Mouse (Mus musculus): Measurements from ENCODE around the gene Ccdc62. TPM values are rescaled to one million over a fixed set of nuclear protein-coding genes. Genes with fewer than 3 reads are reported as not detected.

Ccdc62 gene
- polyA plus RNA-seq, 1 experiment from 2014 or later, result 5.2 TPM

DNA sequence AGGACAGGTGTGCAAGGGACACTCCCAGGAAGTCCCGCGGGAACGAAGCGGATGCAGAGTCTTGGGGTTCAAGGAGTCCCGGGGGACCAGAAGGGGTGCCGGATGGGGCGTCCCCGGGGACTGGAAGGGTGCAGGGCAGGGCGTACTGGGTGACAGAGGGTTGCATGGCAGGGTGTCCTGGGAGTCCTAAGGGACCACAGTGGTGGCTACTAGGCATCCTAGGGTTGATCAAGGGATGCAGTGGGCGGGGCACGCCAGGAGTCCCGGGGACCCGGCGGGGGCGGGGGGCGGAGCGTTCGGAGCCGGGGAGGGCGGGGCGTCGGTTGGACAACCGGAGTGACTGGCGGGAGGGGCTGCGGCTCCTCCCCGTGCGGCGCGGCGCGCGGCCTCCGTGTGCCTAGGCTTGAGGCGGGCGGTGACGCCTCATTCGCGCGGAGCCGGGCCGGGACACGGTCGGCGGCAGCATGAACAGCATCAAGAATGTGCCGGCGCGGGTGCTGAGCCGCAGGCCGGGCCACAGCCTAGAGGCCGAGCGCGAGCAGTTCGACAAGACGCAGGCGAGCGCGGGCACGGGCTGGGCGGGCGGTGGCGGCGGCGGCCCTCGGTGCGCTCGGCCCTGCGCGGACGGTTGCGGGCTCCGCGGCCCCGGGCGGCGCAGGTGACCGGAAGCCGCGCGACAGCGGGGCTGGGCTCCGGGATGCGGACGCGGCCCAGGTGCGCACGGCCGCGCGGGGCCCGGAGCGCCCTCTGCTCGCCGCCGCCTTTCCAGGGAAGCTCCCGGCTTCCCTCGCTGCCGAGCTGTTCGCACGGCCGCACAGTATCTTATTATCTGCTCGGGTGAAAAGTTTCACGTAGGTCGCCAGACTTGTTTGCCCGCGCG is 43.1 kb downstream of the Ccdc62 start, which contains the start of gene Hip1r:
Gene Hip1r (plus strand): TSS at position 330 of the 880 bp plus-strand sequence.
- peak within 1 kb of the TSS; percentile 95 for H3K4me2 ChIP-seq (ENCODE audit: low read depth, low read length)
- peak within 1 kb of the TSS; percentile 81 for H3K9ac ChIP-seq (replicated peaks; ENCODE audit: low read depth, low read length)
- H3K4me3 ChIP-seq (ENCODE audit: low read depth, low read length), result peak within 1 kb of the TSS; percentile 69
- H3K4me1 ChIP-seq (ENCODE audit: control insufficient read depth, insufficient read depth, low read length), result peaks cover 4% of the 10 kb centered on the region; the same call in 1 of the 2 replicates
- H3K36me3 ChIP-seq (ENCODE audit: control insufficient read depth, insufficient read depth, low read length), result no peaks in the 10 kb centered on the region
- 1% methylated on average over 100 of the region's 106 CpGs for WGBS
- H3K27me3 ChIP-seq (ENCODE audit: control insufficient read depth, insufficient read depth, low read length), result no peaks in the 10 kb centered on the region
- H3K27ac ChIP-seq (ENCODE audit: low read depth, low read length), result no peak within 1 kb of the TSS
- ATAC-seq (ENCODE audit: low read depth), result peak; percentile 78
- no peaks in the 10 kb centered on the region for H3K9me3 ChIP-seq (ENCODE audit: control insufficient read depth, low read length)

DNA sequence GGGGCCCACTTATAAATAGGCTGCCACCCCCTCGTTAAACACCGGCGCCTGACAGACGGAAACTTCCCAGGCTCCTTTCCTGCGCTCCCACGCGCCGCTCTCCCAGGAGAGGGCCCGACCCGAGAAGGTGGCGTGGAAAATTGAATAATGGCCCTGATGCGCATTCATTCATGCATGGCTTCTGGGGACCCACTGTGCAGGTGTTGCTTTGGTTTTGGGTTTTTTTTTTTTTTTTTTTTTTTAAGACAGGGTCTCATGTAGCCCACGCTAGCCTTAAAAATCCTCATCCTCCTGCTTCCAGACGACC is 43.7 kb downstream of the Ccdc62 start:
- Histone ChIP-seq H3K4me1 (ENCODE audit: control insufficient read depth, insufficient read depth, low read length) (peaks cover 4% of the 10 kb centered on the region; the same call in 1 of the 2 replicates), H3K27me3 (ENCODE audit: control insufficient read depth, insufficient read depth, low read length) (no peaks in the 10 kb centered on the region), H3K4me2 (ENCODE audit: low read depth, low read length) (peak overlapping the region; percentile 95), H3K9me3 (ENCODE audit: control insufficient read depth, low read length) (no peaks in the 10 kb centered on the region), H3K27ac (ENCODE audit: low read depth, low read length) (no peak overlapping the region), H3K4me3 (ENCODE audit: low read depth, low read length) (peak overlapping the region; percentile 69), H3K36me3 (ENCODE audit: control insufficient read depth, insufficient read depth, low read length) (no peaks in the 10 kb centered on the region), H3K9ac (replicated peaks; ENCODE audit: low read depth, low read length) (peak overlapping the region; percentile 81)
- 0% methylated on average over 14 of the region's 14 CpGs for WGBS
- ATAC-seq (ENCODE audit: low read depth), result peak; percentile 22; the same call in 1 of the 2 replicates

DNA sequence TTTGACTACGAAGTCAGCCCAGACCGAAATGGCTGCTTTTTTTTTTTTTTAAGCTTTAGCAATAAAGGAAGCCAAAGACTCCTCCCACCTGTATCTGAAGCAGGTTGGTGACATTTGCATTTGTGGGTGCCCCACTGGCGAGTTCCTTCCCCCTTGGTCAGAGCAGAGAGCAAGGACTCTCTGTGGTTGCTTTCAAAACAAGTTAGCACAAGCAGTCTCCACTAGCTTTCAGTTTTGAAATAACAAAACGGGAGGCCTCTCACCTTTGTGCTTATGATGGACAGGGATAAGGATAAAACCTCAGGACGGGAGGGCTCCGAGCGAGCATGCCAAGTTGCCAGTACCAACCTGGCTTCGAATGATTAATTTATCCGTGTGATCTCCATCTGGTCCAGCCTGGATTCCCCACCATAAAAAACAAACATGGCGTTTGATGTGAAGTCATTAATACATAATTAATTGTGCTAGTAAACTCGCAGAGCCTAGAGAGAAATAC is 44.2 kb downstream of the Ccdc62 start:
- no peak overlapping the region for H3K27ac ChIP-seq (ENCODE audit: low read depth, low read length)
- no peak for ATAC-seq (ENCODE audit: low read depth)

DNA sequence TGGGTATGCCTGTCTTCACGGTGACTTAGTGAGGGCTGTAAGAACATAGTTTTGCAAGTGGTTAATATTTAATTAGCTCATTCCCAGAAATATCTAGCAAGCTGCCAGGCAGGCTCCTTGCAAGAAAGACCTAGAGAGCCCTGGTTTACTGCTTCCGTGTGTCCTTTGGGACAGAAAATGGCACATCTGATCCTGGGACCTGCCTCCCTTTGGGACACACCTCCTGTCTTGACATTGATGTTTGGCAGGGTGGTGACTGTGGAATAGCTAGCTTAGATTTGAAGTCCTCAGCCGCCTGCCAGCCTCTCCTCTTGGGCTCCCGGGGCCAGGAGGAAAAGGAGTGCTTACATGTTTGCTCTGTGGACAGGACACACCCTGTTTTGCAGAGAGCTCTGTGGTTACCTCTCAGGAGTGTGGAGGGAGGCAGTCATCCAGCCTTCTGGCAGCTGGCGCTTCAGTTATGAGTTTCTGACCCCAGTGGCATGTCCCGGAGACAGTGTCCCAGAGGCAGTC is 45.2 kb downstream of the Ccdc62 start:
- no peaks in the 10 kb centered on the region for H3K27me3 ChIP-seq (ENCODE audit: control insufficient read depth, insufficient read depth, low read length)
- no peak overlapping the region for H3K9ac ChIP-seq (replicated peaks; ENCODE audit: low read depth, low read length)
- peaks cover 4% of the 10 kb centered on the region; the same call in 1 of the 2 replicates for H3K4me1 ChIP-seq (ENCODE audit: control insufficient read depth, insufficient read depth, low read length)
- H3K27ac ChIP-seq (ENCODE audit: low read depth, low read length), result no peak overlapping the region
- no peaks in the 10 kb centered on the region for H3K36me3 ChIP-seq (ENCODE audit: control insufficient read depth, insufficient read depth, low read length)
- WGBS, result 74% methylated on average over 6 of the region's 6 CpGs
- no peak overlapping the region for H3K4me2 ChIP-seq (ENCODE audit: low read depth, low read length)
- H3K9me3 ChIP-seq (ENCODE audit: control insufficient read depth, low read length), result no peaks in the 10 kb centered on the region
- ATAC-seq (ENCODE audit: low read depth), result no peak
- H3K4me3 ChIP-seq (ENCODE audit: low read depth, low read length), result no peak overlapping the region

More for the DNA sequence above, 44.2 kb downstream of the Ccdc62 start:
- no peaks in the 10 kb centered on the region for H3K9me3 ChIP-seq (ENCODE audit: control insufficient read depth, low read length)
- 18% methylated on average over 11 of the region's 11 CpGs for WGBS
- H3K4me3 ChIP-seq (ENCODE audit: low read depth, low read length), result peak overlapping the region; percentile 69
- no peaks in the 10 kb centered on the region for H3K27me3 ChIP-seq (ENCODE audit: control insufficient read depth, insufficient read depth, low read length)
- H3K36me3 ChIP-seq (ENCODE audit: control insufficient read depth, insufficient read depth, low read length), result no peaks in the 10 kb centered on the region
- H3K4me2 ChIP-seq (ENCODE audit: low read depth, low read length), result peak overlapping the region; percentile 95
- H3K4me1 ChIP-seq (ENCODE audit: control insufficient read depth, insufficient read depth, low read length), result peaks cover 4% of the 10 kb centered on the region; the same call in 1 of the 2 replicates
- no peak overlapping the region for H3K9ac ChIP-seq (replicated peaks; ENCODE audit: low read depth, low read length)

DNA sequence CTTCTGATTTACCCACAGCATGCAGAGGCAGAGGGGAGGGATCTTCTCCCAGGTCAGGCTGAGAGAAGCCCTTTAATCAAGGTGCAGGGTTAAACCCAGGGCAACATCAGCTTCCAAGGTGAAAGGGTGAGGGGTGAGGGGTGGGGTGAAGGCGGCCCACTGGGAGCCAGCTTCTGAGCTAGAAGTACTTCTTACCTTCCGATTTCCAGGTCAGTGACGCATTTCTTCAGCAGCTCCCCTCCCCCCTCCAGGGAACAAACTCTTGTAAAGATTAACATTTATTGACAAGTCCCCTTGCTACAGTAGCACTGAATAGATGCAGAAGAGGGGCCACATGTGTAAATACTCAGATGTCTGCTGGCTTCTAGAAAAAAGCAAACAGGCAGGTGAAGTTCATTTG is 46.8 kb downstream of the Ccdc62 start:
- Histone ChIP-seq H3K4me2 (ENCODE audit: low read depth, low read length) (no peak overlapping the region), H3K27me3 (ENCODE audit: control insufficient read depth, insufficient read depth, low read length) (no peaks in the 10 kb centered on the region), H3K4me3 (ENCODE audit: low read depth, low read length) (no peak overlapping the region), H3K4me1 (ENCODE audit: control insufficient read depth, insufficient read depth, low read length) (peaks cover 4% of the 10 kb centered on the region; the same call in 1 of the 2 replicates), H3K9me3 (ENCODE audit: control insufficient read depth, low read length) (no peaks in the 10 kb centered on the region), H3K27ac (ENCODE audit: low read depth, low read length) (no peak overlapping the region), H3K9ac (replicated peaks; ENCODE audit: low read depth, low read length) (no peak overlapping the region), H3K36me3 (ENCODE audit: control insufficient read depth, insufficient read depth, low read length) (no peaks in the 10 kb centered on the region)
- no peak for ATAC-seq (ENCODE audit: low read depth)
- WGBS, result 42% methylated on average over 3 of the region's 3 CpGs

DNA sequence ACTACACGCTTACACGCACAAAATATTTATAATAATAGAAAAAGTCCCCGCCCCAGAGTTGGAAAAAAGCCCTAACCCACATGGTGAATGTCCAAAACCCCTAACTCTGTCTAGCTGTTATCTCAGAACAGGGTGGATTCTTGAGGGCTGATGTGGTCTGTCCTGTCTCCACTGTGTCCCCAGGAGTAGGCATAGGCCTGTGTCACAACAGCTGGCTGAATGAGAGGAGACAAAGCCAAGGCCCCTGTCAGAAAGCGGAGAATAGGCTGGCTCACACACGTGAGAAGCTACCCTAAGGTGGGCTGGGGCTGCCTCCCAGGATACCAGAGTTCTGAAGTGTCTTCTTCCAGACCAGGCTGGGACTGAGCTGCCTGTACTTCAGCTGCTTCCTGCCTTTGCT is 47.7 kb downstream of the Ccdc62 start:
- H3K27ac ChIP-seq (ENCODE audit: low read depth, low read length), result no peak overlapping the region
- no peak for ATAC-seq (ENCODE audit: low read depth)
- H3K4me2 ChIP-seq (ENCODE audit: low read depth, low read length), result no peak overlapping the region
- H3K9me3 ChIP-seq (ENCODE audit: control insufficient read depth, low read length), result no peaks in the 10 kb centered on the region
- peaks cover 4% of the 10 kb centered on the region; the same call in 1 of the 2 replicates for H3K4me1 ChIP-seq (ENCODE audit: control insufficient read depth, insufficient read depth, low read length)
- no peaks in the 10 kb centered on the region for H3K27me3 ChIP-seq (ENCODE audit: control insufficient read depth, insufficient read depth, low read length)
- no peak overlapping the region for H3K4me3 ChIP-seq (ENCODE audit: low read depth, low read length)
- H3K36me3 ChIP-seq (ENCODE audit: control insufficient read depth, insufficient read depth, low read length), result no peaks in the 10 kb centered on the region
- WGBS, result 80% methylated on average over 5 of the region's 5 CpGs
- H3K9ac ChIP-seq (replicated peaks; ENCODE audit: low read depth, low read length), result no peak overlapping the region

DNA sequence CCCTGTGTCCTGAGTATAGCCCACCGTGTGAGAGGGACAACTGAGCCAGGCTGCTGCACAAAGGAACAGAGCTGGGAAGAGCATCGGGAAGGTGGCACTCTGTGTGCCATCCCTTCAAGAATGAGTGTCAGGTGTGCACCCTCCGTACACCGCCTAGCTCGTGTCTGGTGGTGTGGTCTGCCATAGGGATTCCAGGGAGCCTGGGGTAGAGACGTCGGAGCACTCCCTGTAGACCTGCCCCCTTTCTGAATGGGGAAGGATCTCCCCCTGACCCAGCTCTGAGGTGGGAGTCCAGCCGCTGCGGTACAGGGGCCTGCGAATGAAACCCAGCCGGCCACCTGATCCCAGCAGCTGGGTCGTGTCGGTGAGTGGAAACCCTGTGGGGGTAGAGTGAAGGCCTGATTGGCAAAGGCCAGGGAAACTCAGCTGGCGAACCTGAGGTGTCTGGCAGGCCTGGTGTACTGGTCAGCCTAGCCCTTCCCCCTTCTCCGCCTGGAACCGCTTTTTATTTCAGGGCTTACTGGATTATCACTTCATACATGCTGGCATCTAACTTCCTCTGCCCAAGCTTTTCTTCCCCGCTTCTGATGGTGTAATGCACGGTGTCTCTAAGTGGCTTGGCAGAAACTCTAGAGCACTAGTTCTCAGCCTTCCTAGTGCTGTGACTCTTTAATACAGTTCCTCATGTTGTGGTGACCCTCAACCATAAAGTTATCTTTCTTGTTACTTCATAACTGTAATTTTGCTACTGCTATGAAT is 48.9 kb downstream of the Ccdc62 start:
- 66% methylated on average over 18 of the region's 18 CpGs for WGBS
- Histone ChIP-seq H3K9me3 (ENCODE audit: control insufficient read depth, low read length) (no peaks in the 10 kb centered on the region), H3K27me3 (ENCODE audit: control insufficient read depth, insufficient read depth, low read length) (no peaks in the 10 kb centered on the region), H3K27ac (ENCODE audit: low read depth, low read length) (no peak overlapping the region), H3K4me2 (ENCODE audit: low read depth, low read length) (no peak overlapping the region), H3K4me3 (ENCODE audit: low read depth, low read length) (no peak overlapping the region), H3K9ac (replicated peaks; ENCODE audit: low read depth, low read length) (no peak overlapping the region), H3K36me3 (ENCODE audit: control insufficient read depth, insufficient read depth, low read length) (no peaks in the 10 kb centered on the region), H3K4me1 (ENCODE audit: control insufficient read depth, insufficient read depth, low read length) (peaks cover 4% of the 10 kb centered on the region; the same call in 1 of the 2 replicates)
- no peak for ATAC-seq (ENCODE audit: low read depth)

DNA sequence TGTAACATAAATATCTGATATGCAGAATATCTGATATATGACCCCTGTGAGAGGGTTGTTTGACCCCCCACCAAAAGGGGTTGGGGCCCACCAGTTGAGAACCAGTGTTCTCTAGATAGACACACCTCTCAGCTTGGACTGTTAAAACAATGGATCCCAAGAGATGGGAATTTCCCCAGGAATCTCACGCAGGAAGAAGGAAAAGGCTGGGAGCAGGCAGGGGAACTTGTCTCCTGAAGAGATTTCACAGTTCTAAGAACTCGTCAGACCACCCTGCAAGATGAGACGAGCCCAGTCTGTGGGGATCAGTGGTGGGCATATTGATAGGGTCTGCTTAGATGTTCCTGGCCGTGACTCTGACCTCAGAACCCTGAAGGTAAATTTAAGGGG is 49.5 kb downstream of the Ccdc62 start:
- ATAC-seq (ENCODE audit: low read depth), result no peak
- H3K4me2 ChIP-seq (ENCODE audit: low read depth, low read length), result no peak overlapping the region
- H3K9me3 ChIP-seq (ENCODE audit: control insufficient read depth, low read length), result no peaks in the 10 kb centered on the region
- H3K9ac ChIP-seq (replicated peaks; ENCODE audit: low read depth, low read length), result no peak overlapping the region
- WGBS, result 77% methylated on average over 4 of the region's 4 CpGs
- H3K36me3 ChIP-seq (ENCODE audit: control insufficient read depth, insufficient read depth, low read length), result no peaks in the 10 kb centered on the region
- H3K4me3 ChIP-seq (ENCODE audit: low read depth, low read length), result no peak overlapping the region
- no peaks in the 10 kb centered on the region for H3K27me3 ChIP-seq (ENCODE audit: control insufficient read depth, insufficient read depth, low read length)
- H3K4me1 ChIP-seq (ENCODE audit: control insufficient read depth, insufficient read depth, low read length), result no peaks in the 10 kb centered on the region
- H3K27ac ChIP-seq (ENCODE audit: low read depth, low read length), result no peak overlapping the region

Data from neural tube, embryonic 14.5 days (tissue).